Mouse (Mus musculus) bone marrow macrophage, adult 2 months (primary cell): Measurements from ENCODE around the gene Rtn1. TPM values are rescaled to one million over a fixed set of nuclear protein-coding genes. Genes with fewer than 3 reads are reported as not detected.

Experiments
- H3K27ac ChIP-seq: 2 replicates; pipeline ENCODE4 v1.5.1; 2012; ENCODE audit warnings: low read depth, low read length; ENCODE audit not compliant: insufficient read depth
- H3K4me1 ChIP-seq: 2 replicates; pipeline ENCODE4 v1.6.1; 2012; ENCODE audit warnings: low read length; ENCODE audit not compliant: control insufficient read depth, insufficient read depth
- H3K4me3 ChIP-seq: 2 replicates; pipeline ENCODE4 v1.5.1; 2012; ENCODE audit warnings: mild to moderate bottlenecking, low read length, moderate library complexity; ENCODE audit not compliant: insufficient read depth
- CTCF ChIP-seq: IDR thresholded peaks from 2 replicates; pipeline ENCODE4 v1.5.1; 2012; ENCODE audit warnings: low read depth, mild to moderate bottlenecking, low read length, moderate library complexity
- POLR2A ChIP-seq: IDR thresholded peaks from 2 replicates; pipeline ENCODE4 v1.6.1; 2012; ENCODE audit warnings: mild to moderate bottlenecking, low read depth, low read length, borderline replicate concordance
- polyA plus RNA-seq: library from polyadenylated mRNA; stranded (reverse); fragments of >200 nt; gene quantifications from 2 replicates; pipeline ENCODE4 v1.2.4, GENCODE M21; 2012; ENCODE audit not compliant: missing spikeins, insufficient read depth, insufficient read length

The Rtn1 gene
- polyA plus RNA-seq, 1 experiment, result 1.6 TPM

- Histone ChIP-seq H3K4me3 (no peak overlapping the region), H3K4me1 (no peaks in the 10 kb centered on the region)
- TF ChIP-seq CTCF, result no peak
- TF ChIP-seq POLR2A, result no peak
These were observed 145.4 kb downstream of the Rtn1 start for GRCm38 (mm10) chr12:72263213-72264103.

GRCm38 (mm10) chr12:72257000-72257399 is 151.9 kb downstream of the Rtn1 start:
- TF ChIP-seq CTCF, result no peak
- no peak for TF ChIP-seq POLR2A
- no peak overlapping the region for H3K4me3 ChIP-seq

More at GRCm38 (mm10) chr12:72263213-72264103, 145.4 kb downstream of the Rtn1 start:
- H3K27ac ChIP-seq, result no peak overlapping the region

GRCm38 (mm10) chr12:72253040-72253439 is 155.8 kb downstream of the Rtn1 start:
- Histone ChIP-seq H3K27ac (no peak overlapping the region), H3K4me1 (no peaks in the 10 kb centered on the region), H3K4me3 (no peak overlapping the region)
- TF ChIP-seq POLR2A (no peak), CTCF (no peak)

More at GRCm38 (mm10) chr12:72257000-72257399, 151.9 kb downstream of the Rtn1 start:
- no peaks in the 10 kb centered on the region for H3K4me1 ChIP-seq
- no peak overlapping the region for H3K27ac ChIP-seq

- TF ChIP-seq POLR2A, result no peak
- no peak for TF ChIP-seq CTCF
- no peaks in the 10 kb centered on the region for H3K4me1 ChIP-seq
- no peak overlapping the region for H3K4me3 ChIP-seq
- no peak overlapping the region for H3K27ac ChIP-seq
These were observed 156.9 kb downstream of the Rtn1 start for GRCm38 (mm10) chr12:72251890-72252445.

GRCm38 (mm10) chr12:72244951-72245350 is 163.9 kb downstream of the Rtn1 start:
- TF ChIP-seq POLR2A (no peak), CTCF (no peak)
- Histone ChIP-seq H3K4me1 (no peaks in the 10 kb centered on the region), H3K4me3 (no peak overlapping the region), H3K27ac (no peak overlapping the region)

- Histone ChIP-seq H3K4me3 (no peak overlapping the region), H3K4me1 (no peaks in the 10 kb centered on the region), H3K27ac (no peak overlapping the region)
- TF ChIP-seq CTCF, result no peak
These were observed 166.0 kb downstream of the Rtn1 start for GRCm38 (mm10) chr12:72242807-72243206.

- Histone ChIP-seq H3K27ac (no peak overlapping the region), H3K4me3 (no peak overlapping the region), H3K4me1 (no peaks in the 10 kb centered on the region)
- no peak for TF ChIP-seq CTCF
- no peak for TF ChIP-seq POLR2A
These were observed 168.3 kb downstream of the Rtn1 start for GRCm38 (mm10) chr12:72240506-72240905.

GRCm38 (mm10) chr12:72239230-72239894 is 169.5 kb downstream of the Rtn1 start:
- H3K4me1 ChIP-seq, result no peaks in the 10 kb centered on the region
- H3K27ac ChIP-seq, result no peak overlapping the region
- H3K4me3 ChIP-seq, result no peak overlapping the region
- TF ChIP-seq POLR2A (no peak), CTCF (no peak)

GRCm38 (mm10) chr12:72237251-72237650 is 171.6 kb downstream of the Rtn1 start:
- Histone ChIP-seq H3K4me3 (no peak overlapping the region), H3K27ac (no peak overlapping the region), H3K4me1 (no peaks in the 10 kb centered on the region)
- no peak for TF ChIP-seq POLR2A
- TF ChIP-seq CTCF, result no peak

- no peak overlapping the region for H3K4me3 ChIP-seq
- no peak for TF ChIP-seq POLR2A
- TF ChIP-seq CTCF, result no peak
- no peaks in the 10 kb centered on the region for H3K4me1 ChIP-seq
- no peak overlapping the region for H3K27ac ChIP-seq
These were observed 172.3 kb downstream of the Rtn1 start for GRCm38 (mm10) chr12:72236564-72237011.
